Mouse (Mus musculus) myocyte (in vitro differentiated cells): ENCODE data around the gene Upk1b.

Source experiments
- CEBPB ChIP-seq: IDR thresholded peaks from 2 replicates; pipeline ENCODE4 v1.6.1; 2011; ENCODE audit warnings: mild to moderate bottlenecking, moderate library complexity; ENCODE audit not compliant: poor library complexity, insufficient read depth, severe bottlenecking
- E2F4 ChIP-seq: IDR thresholded peaks from one replicate; pipeline ENCODE4 v1.6.1; 2011; ENCODE audit warnings: mild to moderate bottlenecking, control low read depth, moderate library complexity; ENCODE audit not compliant: insufficient read depth
- MAX ChIP-seq: IDR thresholded peaks from one replicate; pipeline ENCODE4 v1.6.1; 2011; ENCODE audit warnings: low read depth, mild to moderate bottlenecking, control low read depth
- MYOD1 ChIP-seq, 3 experiments: IDR thresholded peaks; one replicate each; pipeline ENCODE4 v1.6.1; 2011; ENCODE audit warnings: control low read depth in 2 of 3, low read depth in 2 of 3, mild to moderate bottlenecking in 2 of 3, moderate library complexity in 1 of 3; ENCODE audit not compliant: insufficient read length in 2 of 3, control insufficient read depth in 1 of 3
- MYOG ChIP-seq, 3 experiments: IDR thresholded peaks; one replicate each; pipeline ENCODE4 v1.6.1; 2011; ENCODE audit warnings: control low read depth in 2 of 3, low read depth in 2 of 3, mild to moderate bottlenecking in 2 of 3; ENCODE audit not compliant: insufficient read length in 2 of 3, control insufficient read depth in 1 of 3, insufficient read depth in 1 of 3
- POLR2A ChIP-seq: IDR thresholded peaks from one replicate; pipeline ENCODE4 v1.6.1; 2011; ENCODE audit warnings: low read depth, mild to moderate bottlenecking, control low read depth, moderate library complexity; ENCODE audit not compliant: insufficient read length
- POLR2AphosphoS2 ChIP-seq: IDR thresholded peaks from one replicate; pipeline ENCODE4 v1.6.1; 2011; ENCODE audit warnings: low read depth, control low read depth; ENCODE audit not compliant: insufficient read length
- REST ChIP-seq: IDR thresholded peaks from one replicate; pipeline ENCODE4 v1.6.1; 2011; ENCODE audit warnings: mild to moderate bottlenecking, control low read depth, moderate library complexity; ENCODE audit not compliant: insufficient read depth, insufficient read length
- SRF ChIP-seq: IDR thresholded peaks from one replicate; pipeline ENCODE4 v1.6.1; 2011; ENCODE audit warnings: low read depth; ENCODE audit not compliant: control insufficient read depth, insufficient read length
- TCF12 ChIP-seq: IDR thresholded peaks from one replicate; pipeline ENCODE4 v1.6.1; 2011; ENCODE audit warnings: mild to moderate bottlenecking, control low read depth; ENCODE audit not compliant: poor library complexity, insufficient read depth, severe bottlenecking
- TCF3 ChIP-seq: IDR thresholded peaks from one replicate; pipeline ENCODE4 v1.6.1; 2011; ENCODE audit warnings: low read depth, control low read depth; ENCODE audit not compliant: insufficient read length
- USF1 ChIP-seq: IDR thresholded peaks from one replicate; pipeline ENCODE4 v1.6.1; 2011; ENCODE audit warnings: low read depth, mild to moderate bottlenecking, control low read depth, moderate library complexity

DNA sequence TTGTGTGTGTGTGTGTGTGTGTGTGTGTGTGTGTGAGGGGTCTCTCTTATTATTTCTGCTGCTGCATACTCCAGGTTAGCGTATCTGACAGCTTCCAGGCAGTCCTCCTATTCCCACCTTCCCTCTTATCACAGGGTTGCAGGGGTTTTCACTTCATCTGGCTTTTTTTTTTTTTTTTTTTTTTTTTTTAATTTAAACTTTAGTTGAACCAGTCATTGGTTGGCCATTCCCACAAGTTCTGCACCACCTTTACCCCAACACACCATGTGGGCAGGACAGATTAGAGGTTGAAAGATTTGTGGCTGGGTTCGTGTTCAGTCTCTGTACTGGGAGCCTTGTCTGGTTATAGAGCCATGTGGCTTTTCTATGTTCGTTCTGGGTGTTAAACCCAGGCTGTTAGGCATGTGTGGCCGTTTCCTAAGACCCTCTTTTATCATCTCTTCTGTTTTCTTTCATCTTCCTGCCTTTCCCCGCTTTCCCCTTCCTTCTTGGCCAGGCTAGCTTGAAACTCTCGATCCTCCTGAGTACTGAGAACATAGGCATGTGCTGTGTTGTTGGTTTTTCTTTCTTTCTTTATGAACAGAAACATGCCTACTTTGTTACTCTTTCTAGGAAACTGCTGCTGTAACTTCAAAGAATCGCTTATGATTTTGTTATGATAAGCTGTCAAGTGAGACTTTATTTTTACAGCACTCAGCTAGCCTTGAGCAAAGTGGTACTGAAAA is 44.5 kb downstream of the Upk1b start:
- TF ChIP-seq MAX (no peak), POLR2A (no peak), POLR2AphosphoS2 (no peak), MYOG (IDR thresholded peaks at IDR 0.05; ENCODE audit: control insufficient read depth in 1 of 3, insufficient read depth in 1 of 3, insufficient read length in 2 of 3, low read depth in 2 of 3) (no peak), E2F4 (no peak), SRF (no peak), REST (no peak), MYOD1 (IDR thresholded peaks at IDR 0.05; ENCODE audit: control insufficient read depth in 1 of 3, insufficient read length in 2 of 3, low read depth in 2 of 3) (no peak), TCF12 (no peak), CEBPB (no peak), USF1 (no peak), TCF3 (no peak)
